Mouse (Mus musculus) thymus, postnatal 4 days (tissue): Measurements from ENCODE around the gene Rasgrf1.
A peak's percentile ranks its signal among the peaks of the same experiment; 100 is the strongest.

Source experiments
- DNase-seq: peaks from one replicate; pipeline ENCODE4 v3.0.0; 2021

Rasgrf1 gene

DNA sequence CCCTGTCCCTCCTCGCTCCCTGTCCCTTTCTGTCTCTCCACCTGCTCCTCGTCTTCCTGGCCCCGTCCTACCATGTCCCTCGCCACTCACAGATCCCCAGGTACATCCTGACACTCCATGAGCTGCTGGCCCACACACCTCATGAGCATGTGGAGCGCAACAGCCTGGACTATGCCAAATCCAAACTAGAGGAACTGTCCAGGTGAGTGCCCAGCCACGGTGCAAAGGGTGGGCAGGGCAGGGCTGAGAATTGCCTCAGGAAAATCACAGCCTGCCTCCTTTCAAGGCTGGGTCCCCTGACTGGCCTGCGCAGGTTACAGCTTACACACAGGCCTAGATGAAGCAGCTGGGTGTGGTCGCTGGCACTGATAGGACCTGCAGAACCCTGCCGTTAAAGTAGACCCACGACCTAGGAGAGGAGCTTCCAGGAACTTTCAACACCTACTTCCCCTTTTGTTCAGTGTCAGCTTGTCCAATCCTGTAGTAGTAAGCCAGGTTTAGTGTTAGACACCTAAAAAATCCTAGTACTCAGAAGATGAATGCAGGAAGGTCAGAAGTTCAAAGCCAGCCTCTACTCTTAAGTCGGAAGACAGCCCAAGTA, 61.3 kb downstream of the Rasgrf1 start:
- no peak for DNase-seq

DNA sequence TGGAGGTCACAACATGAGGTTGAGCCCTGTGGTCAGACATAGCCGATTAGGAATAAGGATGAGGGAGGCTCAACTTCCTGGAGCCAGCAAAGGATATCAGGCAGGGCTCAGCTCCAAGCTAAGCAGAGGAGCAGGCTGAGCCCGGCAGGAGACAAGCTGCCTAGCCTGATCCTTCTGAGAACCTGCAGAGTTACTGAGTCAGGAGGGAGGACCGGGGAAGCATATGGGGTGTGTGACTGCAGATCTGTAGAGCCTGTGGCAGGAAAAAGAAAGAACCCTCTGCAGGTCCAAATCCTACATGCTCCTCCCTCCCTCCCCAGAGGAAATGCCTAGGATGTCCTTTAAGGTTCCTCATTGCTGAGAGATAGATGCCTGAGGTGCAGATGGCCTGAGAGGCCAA, 62.6 kb downstream of the Rasgrf1 start:
- DNase-seq = no peak

DNA sequence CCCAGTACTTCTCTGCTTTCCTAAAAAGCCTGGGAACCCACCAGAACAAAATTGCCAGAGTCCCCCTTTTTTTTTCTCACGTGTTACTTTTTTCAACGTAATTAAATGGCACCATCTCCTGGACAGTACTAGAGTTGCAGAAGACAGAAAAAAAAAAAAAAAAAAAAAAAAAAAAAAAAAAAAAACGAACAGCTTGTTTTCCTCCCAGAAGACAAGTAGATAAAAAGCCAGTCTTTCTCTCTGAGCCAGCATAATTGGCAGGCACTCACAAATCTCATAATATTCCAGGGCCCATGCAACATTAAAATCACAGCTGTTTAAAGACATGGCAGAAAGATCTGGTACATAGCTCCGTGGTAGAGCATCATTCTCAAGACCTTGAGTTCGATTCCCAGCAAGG, 64.1 kb downstream of the Rasgrf1 start:
- no peak for DNase-seq

DNA sequence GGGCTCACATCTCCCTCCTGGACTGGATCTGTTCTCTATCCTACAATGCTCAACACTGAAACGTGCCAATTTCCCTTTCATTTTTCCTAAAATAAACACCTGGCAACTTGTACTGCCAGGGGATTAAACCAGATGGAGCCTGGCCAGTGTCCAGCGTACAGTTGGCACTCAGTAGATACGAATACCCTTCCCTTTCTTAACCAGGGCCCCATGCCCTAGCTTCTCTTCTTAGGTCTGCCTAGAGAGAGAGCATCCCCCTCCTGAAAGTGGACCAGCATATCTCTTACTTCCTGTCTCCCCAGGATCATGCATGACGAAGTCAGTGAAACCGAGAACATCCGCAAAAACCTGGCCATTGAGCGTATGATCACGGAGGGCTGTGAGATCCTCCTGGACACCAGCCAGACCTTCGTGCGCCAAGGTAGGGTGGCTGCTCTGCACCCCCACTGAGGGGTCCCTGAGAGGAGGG, 64.8 kb downstream of the Rasgrf1 start:
- no peak for DNase-seq

DNA sequence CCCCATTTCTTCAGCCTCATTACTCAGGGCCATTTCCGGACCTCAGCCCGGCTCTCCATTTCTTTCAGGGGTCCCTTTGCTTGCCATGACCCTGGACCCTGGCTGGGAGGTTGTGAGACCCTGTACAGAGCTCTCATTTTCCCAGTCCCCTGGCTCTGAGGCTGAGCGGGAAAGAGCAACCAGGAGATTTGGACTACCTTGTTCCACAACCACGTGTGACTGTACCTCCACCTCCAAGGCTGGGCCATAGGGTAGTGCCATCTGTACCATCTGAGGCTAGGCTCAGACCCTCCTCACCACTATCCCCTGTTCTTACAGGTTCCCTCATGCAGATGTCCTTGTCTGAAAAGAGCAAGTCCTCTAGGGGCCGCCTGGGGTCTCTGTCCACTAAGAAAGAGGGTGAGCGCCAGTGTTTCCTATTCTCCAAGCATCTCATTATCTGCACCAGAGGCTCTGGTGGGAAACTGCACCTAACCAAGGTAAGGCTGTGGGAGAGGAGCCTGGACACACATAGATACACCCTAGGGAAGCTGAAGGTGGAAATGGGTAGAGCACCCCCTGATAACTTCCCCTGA, 66.7 kb downstream of the Rasgrf1 start:
- no peak for DNase-seq

DNA sequence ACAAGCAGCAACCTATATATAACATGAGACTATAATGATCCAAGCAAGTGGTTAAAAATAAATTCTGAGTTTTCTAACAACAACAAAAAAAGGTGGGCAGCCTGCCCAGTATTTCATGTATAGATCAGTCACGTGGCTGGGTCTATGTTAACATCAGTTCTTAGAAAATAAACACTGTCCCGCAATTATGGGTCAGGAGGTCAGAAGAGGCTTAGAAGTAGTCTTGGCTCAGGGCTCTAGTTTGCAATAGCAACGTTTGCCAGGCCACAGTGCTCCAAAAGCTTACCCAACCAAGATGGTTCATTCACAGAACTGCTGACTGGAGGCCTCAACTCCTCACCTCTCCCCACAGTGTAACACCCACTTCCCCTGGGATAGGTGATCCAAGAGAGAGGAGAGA, 69.5 kb downstream of the Rasgrf1 start:
- no peak for DNase-seq

DNA sequence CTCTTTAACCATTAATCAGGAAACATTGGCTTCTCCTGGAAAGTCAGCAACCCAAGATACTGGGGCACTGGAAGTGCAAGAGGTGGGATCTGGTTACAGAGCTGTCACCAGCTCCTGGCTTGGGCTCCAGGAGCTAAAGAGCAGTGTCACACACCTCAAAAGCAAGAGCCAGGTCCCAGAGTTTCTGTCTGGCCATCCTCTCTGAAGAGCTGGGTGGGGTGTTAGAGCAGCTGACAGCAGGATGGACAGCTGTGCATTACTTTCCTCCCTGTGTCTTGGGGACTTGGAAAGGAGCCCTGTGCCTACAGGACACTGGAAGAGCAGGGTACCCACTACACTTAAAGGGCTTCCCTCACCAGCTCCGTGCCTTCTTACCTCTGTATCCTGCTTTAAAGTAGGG, 72.5 kb downstream of the Rasgrf1 start:
- DNase-seq = no peak

DNA sequence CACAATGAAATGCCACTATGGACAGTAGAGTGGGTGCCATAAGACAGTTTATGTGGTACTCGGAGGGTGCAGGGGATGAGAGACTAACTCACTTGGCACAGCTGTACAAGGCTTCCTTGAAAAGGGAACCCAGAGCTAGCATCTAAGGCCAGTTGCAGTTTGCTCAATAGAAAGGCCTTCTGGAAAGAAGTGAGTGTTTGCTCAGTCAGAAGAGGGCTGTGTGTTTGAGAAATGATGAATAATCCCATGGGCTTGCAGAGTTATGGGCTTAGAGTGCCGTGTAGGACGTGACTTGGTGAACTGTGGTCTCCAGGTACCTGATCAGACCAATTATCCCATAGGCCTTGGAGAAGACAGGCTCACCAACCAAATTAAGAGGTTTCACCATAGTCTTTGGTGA, 78.3 kb downstream of the Rasgrf1 start:
- no peak for DNase-seq

DNA sequence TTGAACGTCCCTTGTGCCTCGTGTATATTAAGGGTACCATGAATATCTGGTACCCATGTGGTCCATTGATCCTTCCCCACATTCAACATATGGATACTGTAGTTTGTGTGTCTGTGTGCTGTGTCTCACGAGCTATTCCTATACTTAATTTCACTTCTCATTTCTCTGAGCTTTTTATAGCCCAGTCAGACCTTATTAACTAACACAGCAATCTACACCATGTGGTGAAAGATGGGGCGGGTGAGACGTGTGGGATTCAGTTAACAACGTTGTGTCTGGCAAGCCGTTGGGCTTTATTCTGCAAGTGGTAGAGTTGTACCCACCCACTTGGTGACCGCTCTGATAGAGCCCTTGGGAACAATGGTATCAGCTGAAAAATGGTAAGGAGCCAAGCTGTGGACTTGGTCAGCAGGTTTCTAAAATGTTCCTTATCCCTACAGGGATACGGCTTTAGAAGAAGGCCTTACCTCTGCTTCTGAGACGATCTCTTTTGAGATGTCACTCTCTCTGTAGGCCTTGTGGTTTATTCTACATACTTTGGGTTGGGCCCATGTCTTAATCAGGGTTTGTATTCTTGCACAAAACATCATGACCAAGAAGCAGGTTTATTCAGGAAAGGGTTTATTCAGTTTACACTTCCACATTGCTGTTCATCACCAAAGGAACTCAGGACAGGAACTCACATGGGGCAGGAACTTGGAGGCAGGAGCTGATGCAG, 79.3 kb downstream of the Rasgrf1 start:
- DNase-seq = no peak

DNA sequence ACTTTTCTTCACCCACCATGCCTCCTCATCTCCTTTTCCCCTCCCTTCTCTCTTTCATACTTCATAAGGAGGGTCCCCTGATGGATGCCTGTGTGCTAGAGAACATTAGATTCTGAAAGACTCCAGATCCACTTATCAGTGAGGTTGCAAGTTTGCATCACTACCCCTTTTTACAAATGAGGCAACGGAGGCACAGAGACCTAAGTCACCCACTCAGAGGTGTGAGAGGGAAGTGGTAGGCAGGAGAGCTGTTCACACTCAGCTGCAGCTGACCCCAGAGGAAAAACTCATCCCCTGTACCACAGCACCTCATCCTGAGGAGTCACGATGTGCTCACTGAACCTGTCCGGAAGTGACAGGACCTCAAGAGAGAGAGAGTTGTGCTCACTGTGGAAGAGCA, 96.7 kb downstream of the Rasgrf1 start:
- DNase-seq = no peak

DNA sequence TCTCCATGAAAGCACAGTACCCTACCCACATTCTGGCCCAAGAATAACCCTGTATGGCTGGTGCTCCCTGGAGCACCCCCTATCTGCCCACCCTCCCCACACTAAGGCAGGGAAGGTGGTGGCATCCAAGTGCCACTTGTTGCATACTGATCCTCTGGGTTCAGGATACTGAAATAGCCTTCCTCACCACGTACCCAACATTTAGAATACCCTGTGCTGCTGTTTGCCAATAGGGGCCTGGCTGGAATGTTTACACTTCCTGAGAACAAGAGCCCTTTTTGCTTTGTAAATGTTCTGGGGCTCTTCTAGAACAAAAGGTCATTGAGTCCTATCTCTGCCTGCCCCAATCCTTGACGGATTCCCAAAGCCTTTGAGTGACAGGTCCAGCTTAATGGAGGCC, 97.4 kb downstream of the Rasgrf1 start:
- no peak for DNase-seq

DNA sequence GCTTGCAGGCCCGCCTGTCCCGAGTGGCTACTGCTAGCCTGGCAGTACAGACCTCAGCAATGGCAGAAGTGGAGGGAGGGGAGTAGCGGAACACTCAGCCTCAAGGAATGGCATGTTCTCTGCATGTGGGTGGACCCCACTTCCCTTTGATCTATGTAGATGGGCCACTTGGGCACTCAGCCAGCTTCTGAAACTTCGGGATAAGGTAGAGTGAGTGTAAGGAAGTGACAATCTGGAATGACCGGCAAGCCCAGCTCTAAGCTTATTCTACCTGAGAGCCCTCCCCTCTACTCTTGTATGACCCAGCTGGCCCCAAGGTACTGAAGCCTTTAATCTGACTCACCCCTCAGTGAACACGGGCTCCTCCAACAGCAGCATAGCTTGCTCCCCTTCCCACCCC, 98.4 kb downstream of the Rasgrf1 start:
- DNase-seq = no peak

DNA sequence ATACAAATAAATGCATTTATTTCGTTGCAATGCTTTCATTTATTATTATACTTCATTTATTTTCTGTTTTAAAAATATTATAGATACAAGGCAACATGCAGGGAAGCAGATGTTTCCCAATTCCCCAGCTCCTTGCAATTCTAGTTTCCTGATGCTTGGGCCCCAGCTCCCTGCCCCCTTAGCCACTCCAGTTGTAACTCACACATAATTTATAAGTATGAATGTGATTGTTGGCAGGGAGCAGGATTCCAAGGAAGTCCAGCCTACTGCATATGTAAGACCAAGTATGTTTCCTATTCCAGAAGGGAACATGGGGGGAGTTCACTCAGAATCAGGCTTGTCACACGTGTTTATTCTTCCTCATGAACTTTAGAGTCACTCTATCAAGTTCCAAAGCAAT, 102.1 kb downstream of the Rasgrf1 start:
- DNase-seq = no peak

DNA sequence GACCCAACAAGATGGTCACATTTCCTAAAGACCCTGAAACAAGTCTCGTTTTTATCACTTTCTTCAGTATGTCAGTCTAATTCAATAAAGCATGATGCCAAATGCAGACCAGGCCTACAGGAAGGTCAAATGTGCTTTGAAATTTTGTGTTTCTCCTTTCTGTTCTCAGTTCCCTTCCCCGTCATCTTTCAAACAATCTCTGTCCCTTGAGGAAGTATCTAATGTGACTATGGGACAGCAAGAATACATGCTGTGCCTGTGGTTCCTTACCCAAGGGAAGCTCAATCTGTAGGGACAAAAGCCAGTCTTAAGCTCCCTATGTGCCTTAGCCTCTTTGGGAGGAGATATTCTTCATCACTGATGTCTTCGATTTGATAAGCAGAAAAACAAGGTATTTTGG, 104.9 kb downstream of the Rasgrf1 start:
- no peak for DNase-seq

DNA sequence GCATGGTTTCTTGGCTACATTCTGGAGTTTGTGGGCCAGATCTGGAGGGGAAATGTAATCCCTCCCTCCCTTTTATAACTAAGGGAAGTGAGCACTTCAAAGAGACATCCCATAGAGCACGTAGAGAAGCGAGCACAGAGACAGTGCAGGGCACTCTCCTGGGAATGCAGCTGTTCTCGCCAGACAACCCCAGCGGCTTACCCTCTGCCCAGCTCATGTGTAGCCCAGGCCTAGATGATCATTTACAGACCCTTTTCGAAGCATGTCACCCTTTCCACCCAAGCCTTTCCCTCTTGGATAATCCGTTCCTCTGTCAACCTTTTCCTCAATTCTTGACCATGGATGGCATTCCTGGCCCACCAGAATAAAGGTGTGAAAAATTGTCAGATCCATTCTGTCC, 106.5 kb downstream of the Rasgrf1 start:
- DNase-seq = no peak

DNA sequence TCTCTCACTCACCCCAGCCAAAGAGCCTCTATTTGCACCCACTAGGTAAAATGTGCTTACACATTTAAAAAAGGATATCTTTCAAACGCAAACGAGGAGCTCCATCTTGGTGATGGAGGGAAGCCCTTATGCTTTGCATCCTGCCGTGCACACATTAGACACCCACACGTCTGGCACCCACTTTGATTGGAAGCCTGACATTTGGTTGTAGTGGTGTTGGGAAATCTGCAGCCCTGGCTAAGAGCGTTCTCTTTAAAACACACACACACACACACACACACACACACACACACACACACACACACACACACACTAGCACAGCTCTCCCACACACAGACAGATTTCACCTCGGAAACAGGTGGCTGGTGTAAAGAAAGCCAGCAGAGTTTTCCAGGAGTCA, 111.2 kb downstream of the Rasgrf1 start:
- no peak for DNase-seq

DNA sequence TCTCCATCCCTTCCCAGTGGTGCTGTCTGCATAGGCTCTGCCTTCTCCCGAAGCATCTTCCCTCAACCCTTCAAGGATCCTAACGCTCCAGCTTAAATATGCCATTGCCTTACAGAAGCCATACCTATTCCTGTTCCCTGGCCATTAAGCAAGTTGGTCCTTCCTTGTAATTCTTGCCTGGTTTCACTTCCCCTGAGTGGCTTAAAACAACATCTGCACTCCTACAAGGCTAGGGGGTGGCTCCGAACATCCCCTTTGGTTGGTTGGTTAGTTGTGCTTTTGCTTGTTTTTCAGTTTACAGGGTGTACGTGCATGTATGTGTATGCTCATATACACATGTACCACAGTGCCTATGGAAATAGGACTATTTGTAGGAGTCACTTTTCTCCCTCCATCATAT, 111.7 kb downstream of the Rasgrf1 start:
- no peak for DNase-seq

DNA sequence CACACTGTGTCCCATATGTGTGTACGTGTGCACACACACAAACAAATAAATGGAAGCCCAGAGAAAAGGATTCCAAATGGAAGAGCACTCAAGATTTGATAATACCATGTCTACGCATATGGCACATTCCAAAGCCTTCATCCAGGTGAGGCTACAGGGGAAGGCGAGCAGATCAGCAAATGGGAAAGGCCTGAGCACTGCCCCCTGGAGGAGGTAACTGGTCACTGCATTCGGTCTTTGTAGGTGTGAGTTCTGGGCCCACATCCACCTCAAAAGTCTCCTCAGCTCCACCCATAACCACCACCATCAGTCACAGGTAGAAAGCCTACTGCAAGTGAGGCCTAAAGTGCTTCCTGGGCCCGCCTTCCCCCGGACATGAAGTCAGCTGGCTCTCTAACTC, 118.0 kb downstream of the Rasgrf1 start:
- DNase-seq = peak; percentile 14

DNA sequence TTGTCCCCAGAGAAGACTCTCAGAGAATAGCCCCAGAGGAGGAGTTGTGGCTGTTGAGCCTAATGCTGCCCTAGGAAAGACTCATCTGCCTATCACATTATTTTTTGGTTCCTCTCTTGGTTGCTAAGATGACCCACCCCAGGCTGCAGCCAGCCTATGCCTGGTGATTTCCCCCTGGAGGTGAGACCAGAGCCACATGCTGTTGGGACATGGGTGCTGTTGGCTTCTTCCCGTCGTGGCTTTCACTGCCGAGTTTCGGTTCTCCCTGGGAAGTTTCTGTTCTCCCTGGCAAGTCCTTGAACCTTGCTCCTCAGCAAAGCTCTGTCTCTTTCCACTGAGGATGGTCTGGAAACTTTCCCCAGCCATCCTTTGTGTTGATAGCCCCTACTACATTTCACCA, 124.2 kb downstream of the Rasgrf1 start:
- no peak for DNase-seq

DNA sequence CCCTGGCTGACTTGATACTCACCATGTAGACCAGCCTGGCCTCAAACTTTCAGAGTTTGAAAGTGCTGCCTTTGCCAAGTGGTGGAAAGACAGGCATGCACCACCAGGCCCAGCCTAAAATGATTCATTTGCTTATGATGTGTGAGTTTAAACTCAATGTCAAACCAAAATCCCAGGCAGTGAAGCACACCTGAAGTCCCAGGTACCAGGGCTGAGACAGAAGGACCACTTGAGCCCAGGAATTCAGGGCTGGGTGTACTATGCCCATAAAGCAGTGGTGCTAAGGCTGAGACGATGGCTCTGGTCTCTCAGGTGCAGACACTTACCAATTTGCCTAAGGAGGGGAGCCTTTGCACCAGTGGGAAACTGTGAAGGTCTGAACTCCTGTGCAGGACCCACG, 125.5 kb downstream of the Rasgrf1 start:
- no peak for DNase-seq

DNA sequence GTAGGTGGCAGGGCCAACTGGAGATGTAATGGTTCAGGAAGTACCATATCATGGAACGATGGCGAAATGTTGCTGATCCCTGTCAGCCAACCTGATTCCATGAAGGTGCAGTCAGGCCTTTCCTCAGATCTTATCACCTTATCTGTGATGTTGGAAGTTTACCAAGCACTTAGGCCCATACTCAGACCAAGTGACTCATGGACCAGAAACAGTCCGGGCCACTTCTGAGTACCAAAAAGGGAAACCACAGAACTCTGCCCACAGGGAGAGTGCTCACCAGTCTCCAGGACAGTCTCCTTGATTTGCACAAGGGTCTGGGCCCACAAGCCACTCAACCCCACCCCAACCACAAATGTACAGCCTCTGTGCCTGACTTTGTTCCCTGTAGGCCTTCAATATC, 126.1 kb downstream of the Rasgrf1 start:
- no peak for DNase-seq

DNA sequence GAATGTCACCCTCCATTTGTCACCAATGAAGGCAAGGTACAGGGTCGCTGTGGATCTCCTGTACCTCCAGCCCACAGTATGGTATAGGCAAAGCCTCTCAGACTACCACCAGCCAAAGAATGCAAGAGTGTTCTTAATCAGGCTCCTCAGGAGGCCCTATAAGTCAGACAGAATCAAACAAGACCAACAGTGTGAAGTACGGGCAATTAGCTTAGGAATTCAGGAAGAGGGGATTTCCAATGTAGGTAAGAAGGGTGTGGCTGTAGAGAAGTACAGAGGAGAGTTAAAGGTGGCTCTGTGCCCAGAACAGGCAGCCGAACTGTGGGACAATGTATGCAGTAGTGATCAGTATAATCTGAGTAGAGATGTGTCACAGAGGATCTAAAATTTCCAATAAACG, 126.6 kb downstream of the Rasgrf1 start:
- no peak for DNase-seq

DNA sequence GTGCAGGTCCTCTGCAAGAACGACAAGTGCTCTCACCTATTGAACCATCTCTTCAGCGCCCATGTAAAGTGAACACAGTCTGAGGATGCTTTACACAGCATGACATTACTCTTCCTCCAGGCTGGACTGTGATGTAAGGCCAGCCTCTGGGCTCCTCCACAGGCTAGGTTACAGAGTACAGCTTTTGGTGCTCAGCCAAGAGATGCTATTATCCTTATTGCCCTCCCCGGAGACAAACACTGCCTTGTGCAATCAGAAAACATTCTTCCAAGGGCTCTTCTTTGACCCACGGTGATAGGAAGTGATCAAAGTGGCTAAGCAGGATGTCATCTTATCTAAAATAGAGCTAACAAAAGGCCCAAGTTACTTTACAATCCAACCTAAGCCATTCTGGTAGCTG, 128.8 kb downstream of the Rasgrf1 start:
- DNase-seq = no peak

DNA sequence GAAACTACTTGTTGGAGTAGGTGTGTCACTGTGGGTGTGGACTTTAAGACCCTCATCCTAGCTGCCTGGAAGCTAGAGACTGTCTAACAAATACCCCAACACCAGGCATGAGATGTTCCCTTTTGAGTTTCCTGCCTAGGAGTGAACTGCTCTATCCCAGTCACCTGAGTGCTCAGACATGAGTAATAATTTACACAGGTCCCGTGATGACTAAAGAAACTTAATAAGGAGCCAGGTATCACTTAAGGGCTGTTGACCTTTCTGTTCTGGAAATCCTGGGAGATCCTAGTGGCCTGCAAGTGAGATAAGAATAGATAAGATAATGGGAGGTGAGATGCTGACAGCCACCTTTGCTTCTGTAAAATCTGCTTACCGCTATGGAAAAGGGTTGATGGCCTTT, 131.2 kb downstream of the Rasgrf1 start:
- no peak for DNase-seq

DNA sequence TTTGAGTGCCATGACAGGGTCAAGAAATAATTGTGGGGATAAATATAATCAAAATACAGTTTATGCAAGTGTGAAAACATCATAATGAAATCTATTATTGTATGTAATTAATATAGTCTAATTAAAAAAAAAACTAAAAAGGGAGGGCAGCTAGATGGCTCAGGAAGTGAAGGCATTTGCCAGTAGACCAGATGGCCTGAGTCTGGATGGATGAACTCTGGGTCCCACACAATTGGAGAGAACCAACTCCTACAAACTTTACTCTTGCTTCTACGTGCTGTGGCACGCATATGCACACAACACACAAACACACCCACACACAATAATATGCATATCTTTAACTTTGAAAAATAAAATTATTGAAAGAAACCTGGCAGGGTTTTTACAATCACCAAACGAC, 131.8 kb downstream of the Rasgrf1 start:
- no peak for DNase-seq
